Mouse (Mus musculus) frontal cortex, postnatal 25 days (tissue): ENCODE data around the gene Haus7.
"Not testable (repeated sequence)": the region's sequence is repeated elsewhere in the genome, so short reads cannot be mapped to it uniquely, and the experiment has no call there.

ENCODE experiments used
- DNase-seq, 2 experiments: peaks; one replicate each; pipeline ENCODE4 v3.0.0; 2022; ENCODE audit warnings: low spot score in 2 of 2

Gene Haus7

GRCm38 (mm10) chrX:73467446-73468241 lies 8.8 kb upstream of the Haus7 start:
- no peak for DNase-seq

- DNase-seq = no peak
Observed at GRCm38 (mm10) chrX:73465483-73466186, 6.8 kb upstream of the Haus7 start.

DNA sequence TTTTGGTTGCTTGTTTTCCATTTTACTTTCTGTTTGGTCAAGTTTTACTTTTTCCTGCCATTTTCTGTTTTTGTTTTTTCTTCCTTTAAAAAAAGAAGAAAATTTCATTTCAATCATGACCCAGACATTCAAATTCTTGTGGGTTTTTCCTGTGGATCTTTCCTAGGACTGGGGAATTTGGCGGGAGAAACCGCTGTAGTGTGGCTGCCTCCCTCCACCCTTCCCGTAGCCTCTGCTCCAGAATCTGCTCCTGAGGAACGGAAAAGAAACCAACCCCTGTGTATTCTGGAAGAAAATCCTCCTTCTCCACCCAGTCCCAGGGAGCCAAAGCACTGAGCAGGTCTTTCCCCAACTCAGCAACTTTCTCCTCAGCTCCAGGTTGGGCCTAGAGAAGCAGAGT lies 1.9 kb upstream of the Haus7 start:
- DNase-seq = no peak

GRCm38 (mm10) chrX:73451949-73452348 lies 6.9 kb downstream of the Haus7 start:
- peak; percentile 39 to 41 for DNase-seq

DNA sequence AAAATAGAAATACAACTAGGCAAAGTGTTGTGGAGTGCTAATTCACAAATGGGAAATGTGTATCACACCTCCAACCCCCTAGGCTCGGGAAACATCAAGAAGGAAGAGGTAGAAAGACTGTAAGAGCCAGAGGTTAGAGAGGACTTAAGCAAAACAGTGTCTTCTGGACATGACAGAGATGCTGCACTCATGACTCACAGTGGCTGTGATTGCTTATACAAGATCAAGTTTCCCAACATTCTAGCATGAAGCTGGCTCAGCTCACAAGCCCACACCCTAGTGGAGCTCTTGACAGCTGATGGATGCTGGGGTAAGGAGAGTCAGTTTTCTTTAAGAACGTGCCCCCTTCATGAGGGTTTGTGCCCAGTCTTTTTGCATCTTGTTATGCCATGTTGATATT lies 17.4 kb downstream of the Haus7 start:
- no peak for DNase-seq

GRCm38 (mm10) chrX:73435252-73435651 lies 23.6 kb downstream of the Haus7 start, which contains the start of gene Trex2:
Trex2 (minus strand) TSS chrX:73435344.
- no peak for DNase-seq

GRCm38 (mm10) chrX:73432850-73433249 lies 26.0 kb downstream of the Haus7 start:
- DNase-seq = no peak

GRCm38 (mm10) chrX:73430036-73430435 lies 28.8 kb downstream of the Haus7 start:
- DNase-seq = no peak

GRCm38 (mm10) chrX:73412767-73413166 lies 46.1 kb downstream of the Haus7 start:
- no peak for DNase-seq

DNA sequence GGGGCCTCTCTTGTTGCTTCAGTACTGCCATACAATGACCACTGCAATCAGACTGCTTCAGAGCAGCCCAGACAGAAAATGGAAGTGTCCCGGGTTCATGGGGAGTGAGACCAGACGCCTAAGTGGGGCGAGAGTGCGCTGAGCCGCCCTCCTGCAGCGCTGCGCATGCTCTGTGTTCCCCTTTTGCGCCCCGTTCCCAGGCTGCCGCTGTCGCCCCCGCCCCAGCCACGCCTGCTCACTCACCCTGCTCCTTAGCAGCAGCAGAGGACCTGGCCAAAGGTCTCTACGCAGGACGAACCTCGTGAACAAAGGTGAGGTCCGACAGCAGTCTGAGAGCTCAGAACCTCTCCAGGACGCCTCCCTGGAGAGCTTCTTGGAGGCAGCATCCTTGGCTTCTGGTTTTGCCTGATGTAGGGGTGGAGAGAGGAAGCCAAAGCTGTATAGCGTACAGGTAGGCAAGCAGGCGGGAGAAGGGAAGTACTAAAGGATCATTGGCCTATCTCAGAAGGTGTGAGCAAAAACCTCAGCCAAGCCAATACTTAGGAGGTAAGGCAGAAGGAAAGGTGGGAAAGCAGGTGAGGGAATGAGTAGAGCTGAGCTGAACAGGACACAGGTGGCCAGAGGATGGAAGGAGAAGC lies 47.8 kb downstream of the Haus7 start, which contains the start of gene Zfp92:
Gene Zfp92 (plus strand): TSS at position 217 of the 638 bp plus-strand sequence.
- DNase-seq = no peak

- no peak for DNase-seq
Observed at GRCm38 (mm10) chrX:73401616-73402015, 57.2 kb downstream of the Haus7 start.

GRCm38 (mm10) chrX:73400951-73401350 lies 57.9 kb downstream of the Haus7 start:
- no peak for DNase-seq

- DNase-seq = not testable (repeated sequence)
Observed at GRCm38 (mm10) chrX:73398636-73399035, 60.2 kb downstream of the Haus7 start, which contains the start of gene Gm18336. Gm18336 (minus strand) TSS chrX:73398736.

GRCm38 (mm10) chrX:73396446-73396845 lies 62.4 kb downstream of the Haus7 start:
- DNase-seq = no peak

DNA sequence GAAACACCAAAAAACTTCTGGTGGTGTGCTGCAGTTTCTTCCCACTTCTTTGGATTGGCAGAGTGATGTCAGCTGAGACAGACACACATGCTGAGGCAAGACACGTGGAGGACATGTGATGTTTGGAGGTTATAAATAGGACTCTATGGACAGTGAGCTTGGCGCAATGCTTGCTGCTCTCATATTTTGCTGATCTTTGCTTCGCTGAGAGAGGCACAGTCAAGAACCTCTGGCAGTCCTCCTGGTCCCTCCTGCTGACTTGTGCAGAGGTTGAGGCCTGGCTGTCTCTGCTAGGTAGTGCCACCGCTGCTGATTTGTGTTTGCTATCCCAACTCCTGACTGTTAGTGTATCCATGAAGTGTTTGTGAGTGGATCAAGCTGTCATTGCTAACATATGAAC lies 67.4 kb downstream of the Haus7 start:
- no peak for DNase-seq
